ENCODE assay signal across 9 mouse cellular contexts in the genomic region with DNA sequence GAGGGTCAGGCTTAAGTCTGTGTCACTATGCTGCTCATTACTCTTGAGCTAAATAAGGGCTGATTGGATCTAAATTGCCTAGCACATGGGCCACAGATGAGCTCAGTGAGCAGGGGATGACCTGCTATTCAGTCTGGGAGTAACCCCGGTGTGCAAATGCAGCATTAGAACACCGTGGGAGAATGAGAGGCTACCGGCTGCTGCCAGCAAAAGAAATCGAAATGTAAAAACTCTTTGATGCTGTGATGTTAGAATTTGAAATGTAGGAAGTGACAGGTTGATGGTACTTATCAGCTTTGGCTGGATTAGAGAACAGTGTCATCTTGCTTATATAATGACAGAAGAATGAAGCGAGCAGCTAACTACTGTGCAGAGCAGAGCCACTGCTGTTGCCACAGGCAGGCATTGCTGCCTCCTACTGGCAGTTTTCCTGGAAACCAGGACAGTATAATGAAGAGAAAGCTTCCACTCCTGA. TPM values are rescaled to one million over a fixed set of nuclear protein-coding genes. Genes with fewer than 3 reads are reported as not detected.
A peak's percentile ranks its signal among the peaks of the same experiment; 100 is the strongest.
DNase-seq lines count a peak whose midpoint lies in the region; ATAC-seq lines count a peak whose summit lies in the region.
"Had no signal": no experiment of that assay in that cellular context is flagged by ENCODE, and none has a peak within 500 bp of the region (broad histone marks: within the 10 kb centered on the region; RNA-seq: fewer than 3 reads in every experiment).

No protein-coding gene starts in this region.

- peaks cover 16% of the 10 kb centered on the region for H3K4me1 ChIP-seq in forebrain, embryonic 12.5 days
- H3K4me1 ChIP-seq in kidney, embryonic 14.5 days (ENCODE audit: control insufficient read depth, insufficient read depth, low read length) = no peaks in the 10 kb centered on the region

- H3K27me3 ChIP-seq in forebrain, embryonic 12.5 days = no peaks in the 10 kb centered on the region
- no peaks in the 10 kb centered on the region for H3K27me3 ChIP-seq in kidney, embryonic 14.5 days (ENCODE audit: control insufficient read depth, insufficient read depth, low read length)

- DNase-seq in adrenal gland, adult (ENCODE audit: inconsistent age in 2 of 2, low spot score in 1 of 2) = peak; percentile 22 to 67
- no peak for DNase-seq in adrenal gland, postnatal 4 days (ENCODE audit: low spot score in 2 of 2)
- DNase-seq in adrenal gland, postnatal 25 days = peak; percentile 26
- peak; percentile 56 for DNase-seq in left cerebral cortex, postnatal 4 days
- peak; percentile 83 to 86 for DNase-seq in right cerebral cortex, postnatal 10 days (ENCODE audit: low spot score in 2 of 2)
- DNase-seq in urinary bladder, postnatal 25 days (ENCODE audit: low spot score) = no peak

- H3K36me3 ChIP-seq in forebrain, embryonic 12.5 days (replicated peaks) = no peaks in the 10 kb centered on the region
- no peaks in the 10 kb centered on the region; the same call in 1 of the 2 replicates for H3K36me3 ChIP-seq in kidney, embryonic 14.5 days (ENCODE audit: control insufficient read depth, insufficient read depth, low read length)

- H3K4me2 ChIP-seq in forebrain, embryonic 12.5 days = peak overlapping the region; percentile 29
- no peak overlapping the region for H3K4me2 ChIP-seq in kidney, embryonic 14.5 days (replicated peaks; ENCODE audit: low read depth, low read length)

- peak; percentile 92 for ATAC-seq in forebrain, embryonic 12.5 days (ENCODE audit: low FRiP score)
- peak; percentile 35; the same call in 1 of the 2 replicates for ATAC-seq in kidney, embryonic 14.5 days (ENCODE audit: low FRiP score, low TSS enrichment)

- 20% methylated on average over 5 of the region's 5 CpGs for WGBS in forebrain, embryonic 12.5 days
- WGBS in kidney, embryonic 14.5 days = 32% methylated on average over 5 of the region's 5 CpGs

- H3K4me3 ChIP-seq in forebrain, embryonic 12.5 days (replicated peaks) = no peak overlapping the region
- no peak overlapping the region for H3K4me3 ChIP-seq in kidney, embryonic 14.5 days (ENCODE audit: low read length)
- H3K4me3 ChIP-seq: myocyte had no signal

- intact Hi-C loops in left cerebral cortex, postnatal 4 days (cut with DNase I) = no loop called here

- peak overlapping the region; percentile 61 for H3K27ac ChIP-seq in forebrain, embryonic 12.5 days
- H3K27ac ChIP-seq in kidney, embryonic 14.5 days (ENCODE audit: low read depth, low read length) = no peak overlapping the region

- no peaks in the 10 kb centered on the region for H3K9me3 ChIP-seq in forebrain, embryonic 12.5 days
- no peaks in the 10 kb centered on the region for H3K9me3 ChIP-seq in kidney, embryonic 14.5 days (ENCODE audit: control insufficient read depth, low read length)

- no peak overlapping the region for H3K9ac ChIP-seq in forebrain, embryonic 12.5 days
- H3K9ac ChIP-seq in kidney, embryonic 14.5 days (ENCODE audit: low read depth, low read length) = no peak overlapping the region

RNA-seq across cellular contexts. Expression of a gene that starts 48.5 kb away (rescaled TPM):
- total RNA-seq in adrenal gland, postnatal 4 days (2021) = 10 to 100 TPM; 13.0 to 16.2 TPM
- total RNA-seq in adrenal gland, postnatal 25 days (2021) = 8.1 and 8.3 TPM in 2 replicates
- 47.4 and 47.9 TPM in 2 replicates for polyA plus RNA-seq in forebrain, embryonic 12.5 days (2016; fragmentation: Nextera tagmentation; extraction: Ambion mirVana)
- polyA plus RNA-seq in kidney, embryonic 14.5 days (2014; fragmentation: Nextera tagmentation; extraction: Ambion mirVana) = 30.7 and 44.8 TPM in 2 replicates
- total RNA-seq in left cerebral cortex, postnatal 4 days (2021) = 1 to 10 TPM; 5.0 to 6.8 TPM

Comparison
In these comparisons a context has a peak if more than half of its experiments do, and no peak if none do; other contexts are left out.
1. DNase-seq: peak in adrenal gland, adult (2 of 2), adrenal gland, postnatal 25 days (single experiment), left cerebral cortex, postnatal 4 days (single experiment) and right cerebral cortex, postnatal 10 days (2 of 2); none in adrenal gland, postnatal 4 days (0 of 2) and urinary bladder, postnatal 25 days (single experiment).